Mouse (Mus musculus): Measurements from ENCODE around the gene Sox6. TPM values are rescaled to one million over a fixed set of nuclear protein-coding genes. Genes with fewer than 3 reads are reported as not detected.

Gene Sox6
- total RNA-seq, 4 experiments from 2014 or later: 22.1 to 37.2 (median 29.9) TPM

GRCm38 (mm10) chr7:115895028-115895671 is 143.4 kb downstream of the Sox6 start:
- no peak for DNase-seq (ENCODE audit: low spot score in 2 of 2)

DNA sequence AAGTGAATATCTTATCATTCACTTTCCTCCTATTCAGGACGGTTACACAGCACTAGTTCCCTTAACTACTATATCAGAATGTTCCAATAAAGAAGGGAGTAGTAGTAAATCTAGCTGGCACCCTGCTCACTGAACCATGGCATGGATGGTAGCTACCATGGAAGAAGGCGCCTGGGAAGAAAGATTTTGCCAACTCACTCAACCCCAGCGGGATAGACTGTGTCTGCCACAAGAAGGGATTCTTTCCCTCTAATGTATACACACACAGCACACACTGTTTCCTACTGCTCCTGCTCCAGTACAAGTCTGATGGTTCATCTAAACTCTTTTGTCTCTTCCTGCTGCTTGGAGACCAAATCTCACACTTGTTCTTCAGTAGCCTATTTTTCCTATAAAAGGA is 147.1 kb downstream of the Sox6 start:
- DNase-seq (ENCODE audit: low spot score in 2 of 2): no peak

GRCm38 (mm10) chr7:115889926-115890325 is 148.7 kb downstream of the Sox6 start:
- no peak for DNase-seq (ENCODE audit: low spot score in 2 of 2)

- DNase-seq (ENCODE audit: low spot score in 2 of 2): no peak
Observed at GRCm38 (mm10) chr7:115888561-115888960, 150.0 kb downstream of the Sox6 start.

DNA sequence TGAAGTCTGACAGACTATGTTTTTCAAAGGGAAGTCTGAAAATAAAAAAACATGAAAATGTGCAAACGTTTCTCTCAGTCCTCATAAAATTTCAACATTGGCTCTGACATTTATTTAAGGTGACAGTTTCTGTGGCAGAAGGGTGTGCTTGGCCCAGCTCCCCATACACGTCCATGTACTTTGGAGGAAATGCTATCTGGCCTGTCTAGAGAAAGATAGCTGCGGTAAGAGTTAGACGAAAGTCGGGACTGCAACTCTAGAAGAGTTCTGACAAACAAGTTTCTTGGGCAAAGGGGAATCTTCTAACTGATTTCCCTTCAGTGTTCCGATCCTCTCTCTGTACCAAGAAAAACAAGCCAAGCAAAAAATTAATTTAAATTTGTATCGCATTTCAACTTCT is 150.5 kb downstream of the Sox6 start:
- DNase-seq (ENCODE audit: low spot score in 2 of 2): no peak

- DNase-seq (ENCODE audit: low spot score in 2 of 2): no peak
Observed at GRCm38 (mm10) chr7:115872903-115873302, 165.7 kb downstream of the Sox6 start.

DNA sequence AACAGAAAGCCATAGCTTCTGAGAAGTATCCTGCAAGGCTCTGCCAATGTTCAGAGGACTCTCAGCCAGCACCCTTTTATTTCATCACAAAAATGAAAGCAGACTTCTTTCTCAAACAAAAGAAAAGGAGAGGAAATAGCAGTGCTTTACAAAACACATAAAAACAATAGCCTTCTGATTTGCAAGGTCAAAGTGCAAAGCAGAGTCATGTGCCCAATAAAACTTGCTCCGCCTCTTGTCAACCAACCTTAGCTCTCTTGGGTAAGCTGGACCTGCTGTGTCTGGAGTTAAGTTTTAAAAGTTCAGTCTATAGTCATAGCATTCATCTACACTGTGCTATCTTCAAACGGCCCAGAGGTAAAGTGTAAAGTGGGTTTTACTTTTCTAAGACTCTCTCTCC is 170.1 kb downstream of the Sox6 start:
- DNase-seq (ENCODE audit: low spot score in 2 of 2): no peak

GRCm38 (mm10) chr7:115867518-115868270 is 170.9 kb downstream of the Sox6 start:
- DNase-seq (ENCODE audit: low spot score in 2 of 2): no peak

- DNase-seq (ENCODE audit: low spot score in 2 of 2): no peak
Observed at GRCm38 (mm10) chr7:115866698-115867500, 171.7 kb downstream of the Sox6 start.

- DNase-seq (ENCODE audit: low spot score in 2 of 2): peak in 1 of 2 experiments; percentile 8
Observed at GRCm38 (mm10) chr7:115865979-115866697, 172.5 kb downstream of the Sox6 start.

DNA sequence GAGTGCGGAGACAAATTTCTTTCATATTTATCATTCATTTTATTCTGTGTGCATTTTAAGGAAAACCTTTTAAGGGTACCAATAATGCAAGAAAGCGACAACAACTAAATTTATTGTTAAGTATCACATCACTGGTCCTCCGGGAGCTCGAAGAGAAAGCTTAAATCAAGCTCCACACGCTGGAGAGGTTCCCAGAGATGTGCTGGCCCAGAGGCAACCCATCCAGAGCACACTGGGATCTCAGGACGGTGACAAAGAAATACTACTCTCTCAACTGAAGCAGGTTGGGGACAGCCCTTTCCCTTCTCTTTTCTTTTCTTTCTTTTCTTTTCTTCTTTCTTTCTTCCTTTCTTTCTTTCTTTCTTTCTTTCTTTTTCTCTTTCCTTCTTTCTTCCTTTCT is 173.4 kb downstream of the Sox6 start:
- DNase-seq (ENCODE audit: low spot score in 2 of 2): no peak

DNA sequence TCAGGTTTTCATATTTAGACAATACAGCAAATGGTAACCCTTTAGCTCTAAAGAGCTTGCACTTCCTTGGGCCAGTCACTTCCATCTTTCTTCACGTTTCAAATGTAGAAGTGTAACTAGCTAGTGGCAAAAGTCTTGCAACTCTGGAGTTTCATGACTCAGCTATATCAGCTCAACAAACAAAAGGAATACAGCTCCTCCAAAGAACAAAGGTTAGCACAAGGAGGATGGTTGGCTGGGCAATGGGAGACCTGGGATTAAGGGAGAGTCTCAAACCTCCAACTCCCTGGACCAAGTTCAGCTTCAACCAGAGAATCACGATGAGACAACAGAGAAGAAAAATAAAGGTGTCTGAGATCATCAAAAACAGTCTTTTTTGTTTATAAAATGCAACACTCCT is 174.2 kb downstream of the Sox6 start:
- no peak for DNase-seq (ENCODE audit: low spot score in 2 of 2)

DNA sequence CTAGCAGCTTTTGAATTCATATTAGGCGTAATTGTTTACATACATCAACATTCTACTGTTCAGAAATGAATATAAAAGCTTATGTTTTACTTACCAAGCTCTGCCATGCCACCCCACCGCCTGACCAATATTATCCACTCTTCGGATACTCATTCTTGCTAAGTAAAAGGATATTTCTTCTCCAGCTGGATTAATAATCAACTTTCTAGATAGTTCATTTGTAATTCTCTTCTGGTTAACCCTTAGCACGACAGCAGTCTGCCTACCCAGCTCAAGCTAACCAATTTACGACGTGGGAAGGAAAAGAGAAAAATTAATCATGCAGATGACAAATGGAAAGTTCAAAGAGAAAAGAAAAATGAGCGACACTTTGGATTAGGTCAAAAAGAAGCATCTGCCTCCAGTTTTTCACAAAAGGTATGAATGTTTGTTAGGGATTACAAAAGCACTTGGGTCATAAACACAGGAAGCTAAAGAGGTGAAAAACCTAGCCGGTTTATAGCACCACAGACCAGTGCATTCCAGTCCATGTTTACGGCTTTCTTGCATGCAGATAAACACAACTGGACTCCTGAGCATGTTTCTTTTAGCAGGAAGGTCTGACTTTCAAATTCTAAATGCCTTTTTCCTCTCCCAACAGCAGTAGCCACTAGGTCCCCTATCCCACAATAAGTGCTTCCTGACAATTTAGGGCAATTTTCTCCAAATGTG is 178.8 kb downstream of the Sox6 start:
- no peak for DNase-seq (ENCODE audit: low spot score in 2 of 2)

GRCm38 (mm10) chr7:115851131-115851530 is 187.5 kb downstream of the Sox6 start:
- DNase-seq (ENCODE audit: low spot score in 2 of 2): no peak

DNA sequence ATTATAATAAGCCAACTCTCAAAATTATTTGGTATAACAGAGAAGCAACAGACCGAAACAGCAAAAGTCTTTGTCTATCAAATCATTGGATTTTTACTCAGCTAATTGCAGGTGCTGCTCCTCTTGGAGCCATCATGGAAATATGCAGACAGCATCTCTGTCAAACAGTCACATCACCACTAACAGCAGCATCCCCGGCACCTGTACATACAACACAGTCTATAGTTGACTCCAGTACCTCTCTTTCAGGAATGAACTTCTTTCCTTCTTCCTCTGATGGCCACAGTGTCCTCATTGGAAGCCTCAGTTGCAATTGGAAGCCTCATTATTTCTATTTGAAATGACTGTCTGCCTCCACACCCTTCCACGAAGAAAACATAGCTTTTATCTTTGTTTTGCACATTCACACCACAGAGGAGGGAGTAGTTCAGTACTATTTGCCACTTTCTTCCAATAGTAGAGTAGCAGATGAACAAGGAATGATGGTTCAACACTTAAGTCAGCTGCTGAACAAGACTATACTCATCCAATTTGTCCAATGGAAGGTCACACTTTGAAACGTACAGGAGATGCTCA is 192.7 kb downstream of the Sox6 start:
- no peak for DNase-seq (ENCODE audit: low spot score in 2 of 2)

DNA sequence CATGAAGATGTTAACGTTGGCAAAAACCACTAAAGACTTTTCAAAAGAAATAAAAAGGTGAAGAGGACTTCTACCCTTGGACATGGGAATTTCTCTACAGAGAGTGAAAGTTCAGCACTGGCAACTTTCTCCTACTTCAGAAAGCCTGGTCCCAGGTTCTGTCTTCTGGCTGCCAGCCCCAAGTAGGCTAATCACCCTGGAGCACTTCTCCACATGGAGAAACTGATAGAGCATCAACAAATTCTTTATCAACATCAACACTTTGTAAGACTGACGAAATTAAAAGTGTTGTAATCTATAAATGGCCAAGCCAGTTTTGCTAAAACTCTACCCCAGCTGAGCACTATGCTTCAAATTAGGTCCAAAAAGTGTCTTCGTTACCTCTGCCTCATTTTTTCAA is 193.7 kb downstream of the Sox6 start:
- DNase-seq (ENCODE audit: low spot score in 2 of 2): no peak

GRCm38 (mm10) chr7:115844431-115844830 is 194.2 kb downstream of the Sox6 start:
- no peak for DNase-seq (ENCODE audit: low spot score in 2 of 2)

GRCm38 (mm10) chr7:115842251-115842650 is 196.3 kb downstream of the Sox6 start:
- DNase-seq (ENCODE audit: low spot score in 2 of 2): no peak

DNA sequence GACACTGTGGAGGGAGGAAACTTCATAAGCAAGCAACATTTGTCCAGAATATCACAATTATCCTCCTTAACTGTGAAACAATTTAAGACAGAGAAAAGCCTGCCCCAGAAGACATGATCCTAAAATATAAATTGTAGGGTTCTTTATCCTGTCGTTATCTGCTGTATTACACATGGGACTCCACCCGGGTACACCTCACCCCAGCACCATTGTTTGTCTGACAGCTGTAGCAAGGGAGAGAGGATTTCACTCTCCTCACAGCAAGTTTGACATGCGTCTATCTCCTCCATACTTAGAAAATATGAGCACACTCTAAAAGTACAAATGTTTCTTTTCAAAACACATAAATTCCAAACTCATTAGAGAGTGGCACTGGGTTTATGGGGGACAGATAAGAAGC is 198.0 kb downstream of the Sox6 start:
- no peak for DNase-seq (ENCODE audit: low spot score in 2 of 2)

GRCm38 (mm10) chr7:115835005-115835404 is 203.6 kb downstream of the Sox6 start:
- DNase-seq (ENCODE audit: low spot score in 2 of 2): no peak

DNA sequence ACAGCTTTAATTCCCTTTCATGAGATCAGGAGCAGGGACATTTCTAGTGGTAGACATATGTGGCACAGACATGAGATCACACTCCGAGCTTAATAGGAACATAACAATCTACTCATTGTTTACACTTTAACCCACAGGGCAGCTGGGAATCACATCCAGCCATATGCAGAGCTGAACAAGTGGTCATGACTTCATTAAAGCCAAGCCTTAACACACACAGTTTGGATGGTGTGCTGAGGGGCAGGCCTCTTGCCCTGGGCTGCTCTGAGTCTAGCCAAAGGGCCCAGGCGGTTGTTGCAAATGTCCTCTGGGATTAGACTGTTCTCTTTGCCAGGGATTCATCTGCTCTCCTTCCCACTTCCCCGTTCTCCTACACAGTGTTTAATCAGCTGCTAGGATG is 204.9 kb downstream of the Sox6 start:
- DNase-seq (ENCODE audit: low spot score in 2 of 2): no peak
